Mouse (Mus musculus) G1E (cell line): Measurements from ENCODE around the gene Rara.

Source experiments
- CTCF ChIP-seq: IDR thresholded peaks from 2 replicates; pipeline ENCODE4 v1.5.1; 2012; ENCODE audit warnings: low read depth, low read length, inconsistent platforms, mixed read lengths
- GATA1 ChIP-seq: IDR thresholded peaks from 2 replicates; pipeline ENCODE4 v1.6.1; 2012; ENCODE audit warnings: borderline replicate concordance, low read length, inconsistent platforms, mixed read lengths

DNA sequence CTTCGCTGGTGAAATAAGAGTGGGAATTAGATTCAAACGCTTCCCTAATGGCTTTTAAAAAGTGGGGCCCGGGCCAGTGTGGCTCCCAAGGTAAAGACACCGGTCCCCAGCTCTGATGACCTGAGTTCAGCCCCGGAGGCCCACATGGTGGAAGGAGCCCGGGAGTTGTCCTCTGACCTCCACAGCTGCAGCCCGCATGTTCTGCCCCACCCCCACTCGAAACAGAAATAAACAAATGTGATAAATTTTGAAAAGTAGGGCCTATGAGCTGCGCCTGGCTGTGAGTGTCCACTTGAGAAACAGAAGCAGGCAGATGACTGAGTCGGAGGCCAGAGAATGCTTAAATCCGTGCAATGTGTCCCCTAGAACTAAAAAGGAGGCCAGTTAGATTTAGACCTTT, 13.4 kb upstream of the Rara start:
- TF ChIP-seq CTCF = no peak
- no peak for TF ChIP-seq GATA1
